Mouse (Mus musculus) testis, adult 2 months (tissue): ENCODE measurements around the gene Mug2. TPM values are rescaled to one million over a fixed set of nuclear protein-coding genes. Genes with fewer than 3 reads are reported as not detected.
"Not testable (repeated sequence)": the region's sequence is repeated elsewhere in the genome, so short reads cannot be mapped to it uniquely, and the experiment has no call there.

Source experiments
- H3K27ac ChIP-seq: fragments of 200-500 bp; 2 replicates; pipeline ENCODE4 v1.5.1; 2012; ENCODE audit warnings: low read depth, low read length; ENCODE audit not compliant: control insufficient read depth, insufficient read depth
- H3K27me3 ChIP-seq: fragments of 200-500 bp; 2 replicates; pipeline ENCODE4 v1.6.1; 2012; ENCODE audit warnings: mild to moderate bottlenecking, low read length, moderate library complexity; ENCODE audit not compliant: control insufficient read depth, insufficient read depth
- H3K36me3 ChIP-seq: fragments of 200-500 bp; 2 replicates; pipeline ENCODE4 v1.6.1; 2012; ENCODE audit warnings: mild to moderate bottlenecking, low read length; ENCODE audit not compliant: control insufficient read depth, insufficient read depth
- H3K4me1 ChIP-seq: fragments of 200-500 bp; 2 replicates; pipeline ENCODE4 v1.6.1; 2012; ENCODE audit warnings: low read length; ENCODE audit not compliant: control insufficient read depth, insufficient read depth
- H3K4me3 ChIP-seq: fragments of 200-500 bp; 2 replicates; pipeline ENCODE4 v1.5.1; 2012; ENCODE audit warnings: low read depth, mild to moderate bottlenecking, low read length, moderate library complexity, mixed read lengths; ENCODE audit not compliant: control insufficient read depth
- CTCF ChIP-seq: fragments of 200-500 bp; IDR thresholded peaks from 2 replicates; pipeline ENCODE4 v1.5.1; 2012; ENCODE audit warnings: low read depth, mild to moderate bottlenecking, inconsistent platforms, low read length, moderate library complexity; ENCODE audit not compliant: control insufficient read depth, insufficient read depth, insufficient replicate concordance
- POLR2A ChIP-seq: fragments of 200-500 bp; IDR thresholded peaks from 2 replicates; pipeline ENCODE4 v1.6.1; 2012; ENCODE audit warnings: low read depth, mild to moderate bottlenecking, inconsistent platforms, low read length, moderate library complexity; ENCODE audit not compliant: control insufficient read depth
- polyA plus RNA-seq: library from polyadenylated mRNA; depleted of rRNA; stranded (reverse); fragments of >200 nt; gene quantifications from 2 replicates; pipeline ENCODE4 v1.2.3, GENCODE M21; 2012; rRNA removed

Mug2 gene
- polyA plus RNA-seq, result 0.13 and 0.17 TPM in 2 replicates

- H3K4me1 ChIP-seq, H3K27me3 ChIP-seq, H3K4me3 ChIP-seq, H3K27ac ChIP-seq, H3K36me3 ChIP-seq: not testable (repeated sequence)
Observed at GRCm38 (mm10) chr6:122006461-122006860, at the start of gene Mug2. TSS of gene Mug2 (plus strand) at chr6:122006761.

DNA sequence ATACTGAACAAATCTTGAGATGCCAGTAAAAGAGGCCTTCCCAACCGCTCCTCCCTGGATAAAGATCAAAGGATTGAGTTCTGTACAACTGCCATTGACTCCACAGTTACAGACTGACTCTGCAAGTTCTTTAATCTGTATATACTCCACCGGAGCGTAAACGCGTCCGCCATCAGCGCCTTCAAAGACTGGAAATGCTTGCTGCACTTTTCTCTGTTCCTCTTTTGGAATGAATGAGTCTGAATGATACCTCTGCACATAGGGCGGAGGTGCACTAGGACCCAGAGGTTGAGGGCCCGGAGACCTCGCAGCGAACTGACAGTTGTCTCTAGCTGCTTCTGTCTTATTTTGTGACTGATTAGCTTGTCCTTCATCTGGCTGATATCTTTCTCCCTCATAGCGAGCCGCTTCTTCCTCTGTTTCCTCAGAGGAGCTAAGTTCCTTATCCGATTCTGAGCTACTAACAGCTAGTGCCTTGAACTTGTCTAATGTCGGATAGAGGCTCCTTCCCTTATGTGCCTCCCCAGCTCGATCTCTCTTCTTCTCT is 48.7 kb upstream of the Mug2 start:
- H3K27ac ChIP-seq, H3K4me3 ChIP-seq, H3K27me3 ChIP-seq, H3K4me1 ChIP-seq, H3K36me3 ChIP-seq: not testable (repeated sequence)

DNA sequence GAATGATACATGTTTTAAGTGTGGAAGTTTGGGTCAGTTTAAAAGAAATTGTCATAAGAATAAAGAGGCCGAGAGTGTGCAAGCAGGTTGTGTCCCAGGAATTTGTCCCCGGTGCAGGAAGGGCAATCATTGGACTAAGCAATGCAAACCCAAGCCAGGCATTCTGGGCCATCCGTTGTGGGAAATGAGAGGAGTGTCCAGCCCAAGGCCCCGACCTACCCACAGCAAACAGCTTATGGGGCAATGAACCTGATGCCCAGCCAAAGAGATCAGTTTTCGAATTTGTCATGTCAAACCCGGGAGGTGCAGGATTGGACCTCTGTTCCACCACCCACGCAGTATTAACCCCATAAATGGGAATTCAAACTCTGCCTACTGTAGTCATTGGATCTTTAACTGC is 30.9 kb upstream of the Mug2 start:
- H3K27ac ChIP-seq, result no peak overlapping the region
- no peak overlapping the region for H3K4me3 ChIP-seq
- TF ChIP-seq POLR2A (no peak), CTCF (no peak)
- H3K4me1 ChIP-seq, result no peaks in the 10 kb centered on the region
- H3K27me3 ChIP-seq, result no peaks in the 10 kb centered on the region
- no peaks in the 10 kb centered on the region for H3K36me3 ChIP-seq

DNA sequence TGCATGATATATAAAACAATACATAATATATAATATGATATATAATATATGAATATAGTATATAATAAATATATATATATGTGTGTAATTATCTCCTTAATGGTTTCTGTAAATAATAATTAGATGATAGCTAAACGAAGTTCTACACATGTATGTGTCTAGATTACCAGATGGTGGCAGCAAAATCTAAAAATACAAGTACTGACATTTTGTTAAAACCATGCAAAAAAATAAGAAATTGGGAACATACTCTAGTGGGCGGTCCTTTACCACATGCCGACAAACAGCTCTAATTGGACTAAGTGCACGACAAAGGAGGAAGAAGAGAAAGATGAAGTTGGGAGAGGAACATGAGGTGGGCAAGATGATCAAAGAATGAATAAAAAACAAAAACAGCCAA is 94.3 kb downstream of the Mug2 start:
- no peaks in the 10 kb centered on the region for H3K27me3 ChIP-seq
- H3K27ac ChIP-seq, result no peak overlapping the region
- H3K4me1 ChIP-seq, result no peaks in the 10 kb centered on the region
- H3K36me3 ChIP-seq, result no peaks in the 10 kb centered on the region
- no peak overlapping the region for H3K4me3 ChIP-seq
- TF ChIP-seq CTCF, result no peak

DNA sequence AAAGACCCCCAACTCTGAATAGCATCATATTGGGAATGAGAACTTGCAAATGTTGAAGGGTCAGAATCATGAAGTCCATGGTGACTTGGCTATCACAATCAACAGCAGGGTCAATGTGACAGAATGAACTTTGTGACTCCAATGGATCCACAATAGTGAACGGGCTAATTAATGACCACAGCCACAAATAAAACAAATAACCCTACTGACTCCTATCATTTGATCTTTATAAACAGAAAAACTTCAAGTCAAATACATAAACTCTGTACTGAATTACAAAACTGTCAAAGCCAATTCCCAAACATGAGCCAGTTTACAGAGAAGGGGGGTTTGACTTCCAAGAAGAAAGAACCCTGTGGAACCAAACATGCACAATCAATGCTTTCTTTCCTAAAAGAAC is 95.1 kb downstream of the Mug2 start:
- Histone ChIP-seq H3K27me3 (no peaks in the 10 kb centered on the region), H3K4me1 (no peaks in the 10 kb centered on the region), H3K4me3 (no peak overlapping the region), H3K36me3 (no peaks in the 10 kb centered on the region), H3K27ac (no peak overlapping the region)
- no peak for TF ChIP-seq POLR2A
- no peak for TF ChIP-seq CTCF

DNA sequence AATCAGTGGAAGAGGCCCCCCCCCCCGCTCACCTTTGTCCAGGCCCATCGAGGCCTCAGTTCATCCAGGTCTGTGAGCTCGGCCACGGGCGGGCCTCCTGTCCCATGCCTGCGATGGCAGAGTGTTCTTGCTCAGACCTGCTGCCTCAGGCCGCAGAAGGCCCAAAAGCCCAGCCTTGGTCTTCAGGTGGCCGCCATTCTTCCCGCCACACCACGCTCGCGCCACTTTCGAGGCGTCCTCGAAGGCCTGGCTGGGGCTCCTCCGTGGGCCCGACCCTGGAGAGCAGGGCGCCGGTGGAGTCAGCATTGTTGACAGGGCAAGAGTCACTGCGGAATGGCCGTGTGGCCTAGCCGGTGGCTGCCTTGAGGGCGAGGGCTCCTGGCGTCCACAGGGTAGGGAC is 110.4 kb downstream of the Mug2 start:
- H3K27ac ChIP-seq, result no peak overlapping the region
- H3K36me3 ChIP-seq, result no peaks in the 10 kb centered on the region
- no peak overlapping the region for H3K4me3 ChIP-seq
- TF ChIP-seq CTCF (no peak), POLR2A (no peak)
- no peaks in the 10 kb centered on the region for H3K27me3 ChIP-seq
- H3K4me1 ChIP-seq, result no peaks in the 10 kb centered on the region

DNA sequence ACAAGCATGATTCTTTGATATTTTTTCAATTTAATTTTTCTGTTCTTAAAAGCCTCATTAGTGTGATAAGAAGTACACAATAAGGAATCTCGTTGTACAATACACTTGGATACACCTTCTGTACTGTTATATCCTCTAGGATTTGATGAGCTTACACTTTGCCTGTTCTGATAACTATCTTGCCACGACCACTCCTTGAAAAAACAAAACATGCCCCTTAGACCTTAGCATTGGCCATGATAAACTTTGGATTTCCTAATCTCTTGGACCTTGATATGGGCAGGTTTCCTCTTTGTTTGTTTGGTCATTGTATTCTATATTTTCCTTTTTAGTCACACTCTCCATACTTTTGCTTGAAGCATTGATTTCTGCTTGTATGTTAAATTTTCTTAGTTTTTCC is 123.0 kb downstream of the Mug2 start:
- Histone ChIP-seq H3K4me1 (no peaks in the 10 kb centered on the region), H3K36me3 (no peaks in the 10 kb centered on the region), H3K27ac (no peak overlapping the region), H3K27me3 (no peaks in the 10 kb centered on the region), H3K4me3 (no peak overlapping the region)
- TF ChIP-seq POLR2A, result no peak

Other genes starting within 250 kb of the Mug2 start
- 0.07 TPM in 1 of 2 replicates, not detected in the other for gene Mug1, start 168.2 kb upstream of the Mug2 start, polyA plus RNA-seq